Mouse (Mus musculus): ENCODE measurements around the gene Spsb1. TPM values are rescaled to one million over a fixed set of nuclear protein-coding genes. Genes with fewer than 3 reads are reported as not detected.

Spsb1 gene
- polyA plus RNA-seq, 1 experiment from 2014 or later, result 5.1 TPM

DNA sequence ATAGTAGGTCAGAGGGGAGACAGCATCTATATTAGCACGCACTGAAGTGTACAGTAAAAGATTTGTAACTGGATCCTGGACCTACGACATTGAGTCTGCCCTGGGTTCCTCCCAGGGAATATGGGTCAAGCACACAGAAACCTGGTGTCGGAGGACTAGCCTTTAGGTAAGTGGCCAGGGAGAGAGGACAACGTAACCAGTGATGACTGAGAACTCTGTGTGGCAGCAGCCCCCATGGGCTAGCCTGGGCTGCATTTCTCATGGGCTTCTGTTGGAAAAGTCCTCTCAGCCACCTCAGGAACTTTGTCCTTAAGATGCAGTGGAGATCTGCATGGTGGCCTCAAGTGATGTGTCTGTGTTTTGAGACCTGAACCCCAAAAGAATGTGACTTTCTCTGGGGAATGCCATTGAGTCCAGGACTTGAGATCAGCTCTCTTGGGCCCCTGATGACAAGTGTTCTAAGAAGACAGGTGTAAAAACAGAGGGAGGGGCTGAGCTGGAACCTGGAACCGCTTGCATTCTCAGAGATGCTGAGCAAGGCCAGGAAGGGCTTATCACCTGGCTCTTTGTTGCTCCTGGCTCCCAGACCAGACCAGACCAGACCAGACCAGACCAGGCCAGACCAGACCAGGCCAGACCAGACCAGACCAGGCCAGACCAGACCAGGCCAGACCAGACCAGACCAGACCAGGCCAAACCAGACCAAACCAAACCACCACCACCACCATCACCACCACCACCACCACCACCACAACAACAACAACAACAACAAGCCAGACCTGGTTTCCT lies 63.5 kb downstream of the Spsb1 start:
- Histone ChIP-seq H3K4me2 (ENCODE audit: low read length) (no peak overlapping the region), H3K27me3 (ENCODE audit: control insufficient read depth, insufficient read depth, low read depth, low read length) (no peaks in the 10 kb centered on the region), H3K36me3 (ENCODE audit: control insufficient read depth, insufficient read depth, low read length) (no peaks in the 10 kb centered on the region), H3K27ac (ENCODE audit: low read length) (no peak overlapping the region), H3K9ac (ENCODE audit: low read depth, low read length) (no peak overlapping the region), H3K9me3 (replicated peaks; ENCODE audit: control insufficient read depth, low read length, poor library complexity, severe bottlenecking) (no peaks in the 10 kb centered on the region), H3K4me3 (ENCODE audit: low read depth, low read length) (no peak overlapping the region), H3K4me1 (ENCODE audit: control insufficient read depth, insufficient read depth, low read length) (peaks cover 3% of the 10 kb centered on the region; the same call in 1 of the 2 replicates)
- ATAC-seq, result no peak
- WGBS, result 94% methylated on average over 5 of the region's 5 CpGs

DNA sequence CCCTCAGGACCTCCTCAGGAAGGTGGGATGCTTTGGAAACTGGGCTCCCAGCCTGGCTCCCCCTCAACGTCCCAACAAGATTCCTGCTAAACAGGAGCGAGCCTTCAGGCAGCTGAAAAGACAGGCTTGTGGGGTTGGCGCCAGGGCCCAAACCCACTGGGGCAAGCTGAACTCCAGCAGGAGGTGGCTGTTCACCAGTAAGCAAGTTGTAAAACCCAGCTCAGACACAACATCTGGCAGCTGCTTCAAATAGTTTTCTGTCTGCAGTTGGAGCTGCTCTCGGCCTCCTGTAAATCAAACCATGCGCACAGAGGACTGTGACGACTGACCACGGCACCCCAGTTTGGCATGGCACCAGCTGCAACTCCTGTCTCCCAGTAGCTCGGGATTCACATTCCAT lies 64.3 kb downstream of the Spsb1 start:
- no peaks in the 10 kb centered on the region for H3K9me3 ChIP-seq (replicated peaks; ENCODE audit: control insufficient read depth, low read length, poor library complexity, severe bottlenecking)
- 82% methylated on average over 8 of the region's 8 CpGs for WGBS
- no peak overlapping the region for H3K27ac ChIP-seq (ENCODE audit: low read length)
- no peak overlapping the region for H3K4me2 ChIP-seq (ENCODE audit: low read length)
- H3K4me1 ChIP-seq (ENCODE audit: control insufficient read depth, insufficient read depth, low read length), result peaks cover 3% of the 10 kb centered on the region; the same call in 1 of the 2 replicates
- no peak overlapping the region for H3K9ac ChIP-seq (ENCODE audit: low read depth, low read length)
- no peak for ATAC-seq
- H3K4me3 ChIP-seq (ENCODE audit: low read depth, low read length), result no peak overlapping the region
- H3K27me3 ChIP-seq (ENCODE audit: control insufficient read depth, insufficient read depth, low read depth, low read length), result no peaks in the 10 kb centered on the region
- no peaks in the 10 kb centered on the region for H3K36me3 ChIP-seq (ENCODE audit: control insufficient read depth, insufficient read depth, low read length)

DNA sequence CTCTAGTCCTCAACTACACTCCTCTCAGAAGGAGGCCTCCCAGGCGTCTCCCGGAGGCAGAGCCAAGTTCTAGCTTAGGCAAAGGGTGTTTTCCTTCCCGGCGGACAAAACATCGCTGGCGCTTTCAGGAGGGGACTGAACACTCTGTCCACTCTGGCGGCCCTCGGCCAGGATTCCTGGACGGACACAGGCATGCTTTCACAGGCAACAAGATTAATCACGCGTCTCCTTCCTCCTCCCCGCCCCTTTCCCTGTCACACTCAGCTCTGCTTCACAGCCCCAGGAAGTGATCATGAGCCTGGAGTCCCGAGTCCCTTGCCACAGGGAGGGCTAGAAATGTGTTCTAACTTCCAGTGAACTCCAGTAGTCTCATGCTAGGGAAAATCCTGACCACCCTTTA lies 65.0 kb downstream of the Spsb1 start:
- Histone ChIP-seq H3K27ac (ENCODE audit: low read length) (no peak overlapping the region), H3K9ac (ENCODE audit: low read depth, low read length) (no peak overlapping the region), H3K9me3 (replicated peaks; ENCODE audit: control insufficient read depth, low read length, poor library complexity, severe bottlenecking) (no peaks in the 10 kb centered on the region), H3K27me3 (ENCODE audit: control insufficient read depth, insufficient read depth, low read depth, low read length) (no peaks in the 10 kb centered on the region), H3K36me3 (ENCODE audit: control insufficient read depth, insufficient read depth, low read length) (no peaks in the 10 kb centered on the region), H3K4me3 (ENCODE audit: low read depth, low read length) (no peak overlapping the region), H3K4me2 (ENCODE audit: low read length) (no peak overlapping the region), H3K4me1 (ENCODE audit: control insufficient read depth, insufficient read depth, low read length) (peaks cover 3% of the 10 kb centered on the region; the same call in 1 of the 2 replicates)
- no peak for ATAC-seq
- WGBS, result 28% methylated on average over 13 of the region's 13 CpGs

DNA sequence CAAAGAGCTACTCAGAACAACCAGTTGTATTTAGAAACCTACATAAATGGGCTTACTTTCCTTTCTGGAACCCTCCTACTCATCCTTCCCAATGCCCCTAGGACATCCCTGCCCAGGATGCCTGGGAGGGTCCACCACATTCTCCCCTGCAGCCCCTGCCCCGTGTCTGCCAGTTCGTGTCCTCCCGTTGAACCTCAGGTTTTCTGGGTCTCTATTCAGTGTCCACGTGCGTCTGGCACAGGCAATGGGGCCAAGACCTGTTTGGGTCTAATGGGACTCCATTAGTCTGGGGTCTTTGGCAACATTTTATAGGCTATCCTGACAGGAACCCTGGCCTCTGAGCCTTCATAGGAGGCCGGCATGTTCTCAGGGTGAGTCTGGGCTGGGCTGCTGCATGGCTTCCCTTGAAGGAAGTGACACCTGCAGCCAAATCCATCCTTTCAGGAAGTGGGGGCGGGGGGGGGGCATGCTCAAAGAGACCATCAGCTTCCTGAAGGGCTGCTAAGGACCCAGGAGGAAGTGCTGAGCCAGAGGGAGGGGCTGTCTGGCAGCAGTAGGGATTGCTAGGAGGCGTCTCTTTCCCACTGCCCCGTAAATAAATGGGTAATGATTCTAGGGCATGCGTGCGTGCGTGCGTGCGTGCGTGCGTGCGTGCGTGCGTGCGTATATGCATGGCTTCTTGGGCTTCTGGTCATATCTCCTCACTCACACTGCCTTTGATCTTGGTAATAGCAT lies 65.9 kb downstream of the Spsb1 start:
- Histone ChIP-seq H3K9me3 (replicated peaks; ENCODE audit: control insufficient read depth, low read length, poor library complexity, severe bottlenecking) (no peaks in the 10 kb centered on the region), H3K4me2 (ENCODE audit: low read length) (no peak overlapping the region), H3K9ac (ENCODE audit: low read depth, low read length) (no peak overlapping the region), H3K27me3 (ENCODE audit: control insufficient read depth, insufficient read depth, low read depth, low read length) (no peaks in the 10 kb centered on the region), H3K4me3 (ENCODE audit: low read depth, low read length) (no peak overlapping the region), H3K27ac (ENCODE audit: low read length) (no peak overlapping the region), H3K36me3 (ENCODE audit: control insufficient read depth, insufficient read depth, low read length) (no peaks in the 10 kb centered on the region), H3K4me1 (ENCODE audit: control insufficient read depth, insufficient read depth, low read length) (peaks cover 3% of the 10 kb centered on the region; the same call in 1 of the 2 replicates)
- WGBS, result 87% methylated on average over 20 of the region's 20 CpGs
- ATAC-seq, result no peak

DNA sequence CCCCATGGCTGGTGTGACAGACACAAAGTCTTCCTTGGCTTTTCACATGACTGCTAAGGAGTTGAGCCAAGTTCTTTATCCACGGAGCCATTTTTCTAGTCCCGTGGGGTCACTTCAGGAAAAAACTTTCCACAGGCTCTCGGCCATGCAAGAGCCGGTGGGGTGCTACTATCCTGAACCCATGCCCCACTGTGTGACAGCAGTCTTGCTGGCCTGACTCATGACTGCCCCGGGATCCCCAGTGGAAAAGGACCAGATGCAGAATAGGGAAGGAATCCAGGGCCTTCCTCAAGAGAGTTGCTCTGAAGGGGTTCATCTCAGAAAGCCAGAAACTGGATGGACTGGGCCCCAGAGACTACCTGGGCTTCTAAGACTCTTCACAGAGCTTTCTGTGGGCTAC lies 66.7 kb downstream of the Spsb1 start:
- H3K27me3 ChIP-seq (ENCODE audit: control insufficient read depth, insufficient read depth, low read depth, low read length), result no peaks in the 10 kb centered on the region
- ATAC-seq, result no peak
- H3K4me2 ChIP-seq (ENCODE audit: low read length), result no peak overlapping the region
- 91% methylated on average over 5 of the region's 5 CpGs for WGBS
- H3K4me1 ChIP-seq (ENCODE audit: control insufficient read depth, insufficient read depth, low read length), result no peaks in the 10 kb centered on the region
- no peaks in the 10 kb centered on the region for H3K36me3 ChIP-seq (ENCODE audit: control insufficient read depth, insufficient read depth, low read length)
- H3K27ac ChIP-seq (ENCODE audit: low read length), result no peak overlapping the region
- no peak overlapping the region for H3K9ac ChIP-seq (ENCODE audit: low read depth, low read length)
- H3K4me3 ChIP-seq (ENCODE audit: low read depth, low read length), result no peak overlapping the region
- no peaks in the 10 kb centered on the region for H3K9me3 ChIP-seq (replicated peaks; ENCODE audit: control insufficient read depth, low read length, poor library complexity, severe bottlenecking)

DNA sequence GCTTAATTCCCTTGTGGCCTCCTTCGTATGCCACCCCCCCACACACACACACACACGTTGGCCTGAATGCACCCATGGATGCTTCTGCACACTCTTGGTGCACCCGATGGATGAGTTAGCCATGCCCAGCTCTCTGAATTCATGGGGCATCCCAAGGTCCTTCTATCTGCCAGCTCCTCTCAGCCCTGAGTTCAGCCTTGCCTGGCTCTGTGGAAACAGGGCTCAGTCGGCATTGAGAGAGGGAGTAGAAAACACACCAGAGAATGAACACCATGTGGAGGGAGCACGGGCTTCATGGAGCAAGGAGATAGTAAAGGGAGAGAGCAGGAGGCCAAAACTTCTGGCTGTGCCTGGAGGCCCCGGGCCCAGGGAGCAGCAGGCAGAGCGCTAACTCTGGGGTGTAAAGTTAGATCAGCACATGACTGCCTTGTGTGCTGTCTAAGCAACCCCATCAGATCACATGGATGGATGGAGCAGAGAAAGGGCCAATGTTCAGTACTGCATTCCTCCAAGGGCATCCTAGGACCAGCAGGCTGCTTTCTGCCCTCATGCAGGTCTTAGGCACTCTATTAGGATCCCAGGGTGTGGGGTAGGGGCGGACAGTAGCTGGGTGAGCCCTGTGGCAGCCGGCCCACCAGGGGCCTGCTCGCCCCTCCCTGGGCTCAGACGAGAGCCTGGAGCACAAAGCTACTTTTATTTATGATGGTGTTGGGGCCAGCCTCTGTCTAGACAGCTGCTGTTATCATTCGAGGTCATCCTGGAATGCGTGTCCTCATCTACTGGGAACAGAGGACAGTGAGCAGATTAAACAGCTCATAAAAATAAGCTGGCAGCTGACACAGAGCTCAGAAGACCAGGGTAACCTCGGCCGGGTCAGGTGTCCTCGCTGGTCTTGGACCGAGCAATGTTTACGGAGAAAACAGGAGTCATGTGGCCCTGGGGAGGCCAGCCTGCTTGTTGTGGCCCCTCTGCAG lies 68.3 kb downstream of the Spsb1 start:
- H3K4me1 ChIP-seq (ENCODE audit: control insufficient read depth, insufficient read depth, low read length), result no peaks in the 10 kb centered on the region
- no peaks in the 10 kb centered on the region for H3K36me3 ChIP-seq (ENCODE audit: control insufficient read depth, insufficient read depth, low read length)
- no peaks in the 10 kb centered on the region for H3K27me3 ChIP-seq (ENCODE audit: control insufficient read depth, insufficient read depth, low read depth, low read length)
- no peak overlapping the region for H3K4me2 ChIP-seq (ENCODE audit: low read length)
- no peak overlapping the region for H3K9ac ChIP-seq (ENCODE audit: low read depth, low read length)
- no peak for ATAC-seq
- WGBS, result 80% methylated on average over 18 of the region's 18 CpGs
- H3K9me3 ChIP-seq (replicated peaks; ENCODE audit: control insufficient read depth, low read length, poor library complexity, severe bottlenecking), result no peaks in the 10 kb centered on the region
- H3K4me3 ChIP-seq (ENCODE audit: low read depth, low read length), result no peak overlapping the region
- no peak overlapping the region for H3K27ac ChIP-seq (ENCODE audit: low read length)

DNA sequence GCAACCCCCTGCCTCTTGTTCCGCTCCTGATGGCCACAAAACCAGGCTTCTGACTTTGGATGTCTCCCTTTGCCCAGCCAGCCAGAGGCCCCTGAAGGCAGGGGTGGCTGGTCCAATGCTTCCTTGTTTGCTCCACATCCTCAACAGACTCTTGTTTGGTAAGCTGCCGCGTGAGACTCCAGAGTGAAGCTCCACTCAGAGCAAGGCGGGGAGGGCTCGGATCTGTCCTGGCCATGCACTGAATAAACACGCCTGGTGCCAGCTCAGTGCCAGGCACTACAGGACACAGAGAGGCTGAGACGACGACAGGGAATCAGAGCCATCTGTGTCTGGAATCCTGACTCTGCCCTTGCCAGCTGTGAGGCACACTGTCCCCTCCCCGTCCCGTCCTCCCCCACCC lies 70.9 kb downstream of the Spsb1 start:
- Histone ChIP-seq H3K27me3 (ENCODE audit: control insufficient read depth, insufficient read depth, low read depth, low read length) (no peaks in the 10 kb centered on the region), H3K4me1 (ENCODE audit: control insufficient read depth, insufficient read depth, low read length) (no peaks in the 10 kb centered on the region), H3K4me2 (ENCODE audit: low read length) (no peak overlapping the region), H3K9ac (ENCODE audit: low read depth, low read length) (no peak overlapping the region), H3K36me3 (ENCODE audit: control insufficient read depth, insufficient read depth, low read length) (no peaks in the 10 kb centered on the region), H3K9me3 (replicated peaks; ENCODE audit: control insufficient read depth, low read length, poor library complexity, severe bottlenecking) (no peaks in the 10 kb centered on the region), H3K27ac (ENCODE audit: low read length) (no peak overlapping the region), H3K4me3 (ENCODE audit: low read depth, low read length) (no peak overlapping the region)
- ATAC-seq, result no peak
- WGBS, result 84% methylated on average over 10 of the region's 10 CpGs

DNA sequence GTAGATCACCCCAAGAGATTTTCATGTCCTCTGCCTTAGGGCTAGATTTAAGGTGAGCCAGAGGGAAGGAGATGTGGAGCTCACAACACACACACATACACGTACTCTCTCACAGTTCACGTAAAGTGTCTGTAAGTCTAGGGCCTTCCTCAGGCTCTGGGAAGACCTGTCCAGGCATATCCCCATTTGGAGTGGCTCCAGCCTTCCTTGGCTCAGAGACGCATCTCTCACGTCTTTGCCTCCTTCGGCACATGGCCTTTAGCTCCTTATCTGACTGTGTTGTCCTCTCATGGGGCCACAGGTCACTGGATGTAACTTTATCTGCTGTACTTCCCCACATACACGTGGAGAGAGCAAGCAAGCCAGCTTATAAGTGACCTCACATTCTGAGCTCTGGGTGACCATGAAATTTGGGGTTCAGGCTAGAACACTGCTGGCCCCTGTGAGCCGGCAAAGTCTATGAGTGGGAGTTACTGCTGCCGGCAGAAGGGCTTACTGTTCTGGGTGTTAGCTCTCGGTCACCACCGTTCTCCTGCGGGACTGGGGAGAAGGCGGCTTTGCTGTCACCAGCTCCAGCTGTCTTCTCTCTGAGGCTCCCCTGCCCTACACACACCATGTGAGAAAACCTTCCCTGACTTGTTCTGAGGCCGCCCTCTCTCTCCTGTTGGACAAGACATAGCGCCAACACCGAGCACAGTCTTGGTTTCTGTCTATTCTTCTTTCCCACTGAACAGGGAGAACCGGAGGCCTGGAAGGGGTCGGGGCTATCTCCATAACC lies 72.5 kb downstream of the Spsb1 start:
- Histone ChIP-seq H3K36me3 (ENCODE audit: control insufficient read depth, insufficient read depth, low read length) (no peaks in the 10 kb centered on the region), H3K4me1 (ENCODE audit: control insufficient read depth, insufficient read depth, low read length) (peaks cover 2% of the 10 kb centered on the region; the same call in 1 of the 2 replicates), H3K4me2 (ENCODE audit: low read length) (no peak overlapping the region), H3K4me3 (ENCODE audit: low read depth, low read length) (no peak overlapping the region), H3K27me3 (ENCODE audit: control insufficient read depth, insufficient read depth, low read depth, low read length) (no peaks in the 10 kb centered on the region), H3K9me3 (replicated peaks; ENCODE audit: control insufficient read depth, low read length, poor library complexity, severe bottlenecking) (no peaks in the 10 kb centered on the region), H3K27ac (ENCODE audit: low read length) (no peak overlapping the region), H3K9ac (ENCODE audit: low read depth, low read length) (no peak overlapping the region)
- no peak for ATAC-seq
- WGBS, result 87% methylated on average over 17 of the region's 17 CpGs

Data from midbrain, embryonic 16.5 days (tissue).